Mouse (Mus musculus): ENCODE measurements around the gene Atr. TPM values are rescaled to one million over a fixed set of nuclear protein-coding genes. Genes with fewer than 3 reads are reported as not detected.
A peak's percentile ranks its signal among the peaks of the same experiment; 100 is the strongest.

Gene Atr
- 18.3 and 19.3 TPM in 2 replicates for polyA plus RNA-seq (2014; fragmentation: Nextera tagmentation; extraction: Ambion mirVana)

- under 1% methylated on average over 54 of the region's 69 CpGs for WGBS
- Histone ChIP-seq H3K9ac (ENCODE audit: low read length) (peak within 1 kb of the TSS; percentile 76), H3K36me3 (ENCODE audit: control insufficient read depth, insufficient read depth, low read length) (no peaks in the 10 kb centered on the region)
These were observed at the start of gene Atr for GRCm38 (mm10) chr9:95857414-95858026. Atr (plus strand) TSS chr9:95857597.

DNA sequence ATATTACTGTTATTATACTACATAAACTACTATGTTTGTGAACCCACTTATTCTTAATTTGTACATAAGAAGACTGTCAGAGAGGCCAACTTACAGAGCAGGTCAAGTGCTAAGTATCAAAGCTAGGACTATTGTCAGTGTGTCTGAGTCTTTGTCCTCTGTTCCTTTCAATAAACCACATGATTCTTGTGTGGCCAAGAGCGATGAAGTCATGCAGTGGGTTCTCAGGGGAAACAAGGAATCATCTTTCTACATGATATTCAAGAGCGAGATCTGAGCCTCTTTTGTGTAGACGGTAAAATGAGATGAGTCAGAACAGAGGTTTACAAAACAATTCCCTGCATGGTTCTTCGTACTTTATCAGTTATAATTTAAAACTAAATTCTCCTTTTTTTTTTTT lies 47.8 kb upstream of the Atr start:
- H3K36me3 ChIP-seq (ENCODE audit: control insufficient read depth, insufficient read depth, low read length): no peaks in the 10 kb centered on the region
- DNase-seq (ENCODE audit: low spot score, missing footprints): no peak
- H3K4me1 ChIP-seq (ENCODE audit: control insufficient read depth, insufficient read depth, low read length): peaks cover 6% of the 10 kb centered on the region
- no peaks in the 10 kb centered on the region for H3K9me3 ChIP-seq (ENCODE audit: control insufficient read depth, low read length)
- H3K9ac ChIP-seq (ENCODE audit: low read length): no peak overlapping the region
- no peak overlapping the region for H3K4me2 ChIP-seq
- H3K27ac ChIP-seq (ENCODE audit: low read depth, low read length): no peak overlapping the region
- no peaks in the 10 kb centered on the region for H3K27me3 ChIP-seq (ENCODE audit: control insufficient read depth, insufficient read depth, low read length)
- H3K4me3 ChIP-seq (ENCODE audit: low read depth, low read length): no peak overlapping the region
- ATAC-seq (ENCODE audit: low FRiP score): no peak
- 83% methylated on average over 4 of the region's 4 CpGs for WGBS

More at GRCm38 (mm10) chr9:95857414-95858026, at the start of gene Atr:
- H3K9me3 ChIP-seq (ENCODE audit: control insufficient read depth, low read length): no peaks in the 10 kb centered on the region
- DNase-seq (ENCODE audit: low spot score, missing footprints): peak; percentile 100
- H3K4me1 ChIP-seq (ENCODE audit: control insufficient read depth, insufficient read depth, low read length): no peaks in the 10 kb centered on the region
- peak within 1 kb of the TSS; percentile 36; the same call in 1 of the 2 replicates for H3K27ac ChIP-seq (ENCODE audit: low read depth, low read length)
- H3K27me3 ChIP-seq (ENCODE audit: control insufficient read depth, insufficient read depth, low read length): no peaks in the 10 kb centered on the region
- H3K4me2 ChIP-seq: peak within 1 kb of the TSS; percentile 91
- H3K4me3 ChIP-seq (ENCODE audit: low read depth, low read length): peak within 1 kb of the TSS; percentile 89
- peak; percentile 90 for ATAC-seq (ENCODE audit: low FRiP score)

- Histone ChIP-seq H3K9ac (ENCODE audit: low read length) (no peak overlapping the region), H3K4me1 (ENCODE audit: control insufficient read depth, insufficient read depth, low read length) (peaks cover 8% of the 10 kb centered on the region), H3K27ac (ENCODE audit: low read depth, low read length) (no peak overlapping the region), H3K4me3 (ENCODE audit: low read depth, low read length) (no peak overlapping the region), H3K36me3 (ENCODE audit: control insufficient read depth, insufficient read depth, low read length) (no peaks in the 10 kb centered on the region), H3K27me3 (ENCODE audit: control insufficient read depth, insufficient read depth, low read length) (no peaks in the 10 kb centered on the region), H3K4me2 (no peak overlapping the region), H3K9me3 (ENCODE audit: control insufficient read depth, low read length) (no peaks in the 10 kb centered on the region)
- no peak for ATAC-seq (ENCODE audit: low FRiP score)
- DNase-seq (ENCODE audit: low spot score, missing footprints): no peak
- WGBS: 96% methylated on average over 4 of the region's 4 CpGs
These were observed 45.6 kb upstream of the Atr start for GRCm38 (mm10) chr9:95811817-95812216.

DNA sequence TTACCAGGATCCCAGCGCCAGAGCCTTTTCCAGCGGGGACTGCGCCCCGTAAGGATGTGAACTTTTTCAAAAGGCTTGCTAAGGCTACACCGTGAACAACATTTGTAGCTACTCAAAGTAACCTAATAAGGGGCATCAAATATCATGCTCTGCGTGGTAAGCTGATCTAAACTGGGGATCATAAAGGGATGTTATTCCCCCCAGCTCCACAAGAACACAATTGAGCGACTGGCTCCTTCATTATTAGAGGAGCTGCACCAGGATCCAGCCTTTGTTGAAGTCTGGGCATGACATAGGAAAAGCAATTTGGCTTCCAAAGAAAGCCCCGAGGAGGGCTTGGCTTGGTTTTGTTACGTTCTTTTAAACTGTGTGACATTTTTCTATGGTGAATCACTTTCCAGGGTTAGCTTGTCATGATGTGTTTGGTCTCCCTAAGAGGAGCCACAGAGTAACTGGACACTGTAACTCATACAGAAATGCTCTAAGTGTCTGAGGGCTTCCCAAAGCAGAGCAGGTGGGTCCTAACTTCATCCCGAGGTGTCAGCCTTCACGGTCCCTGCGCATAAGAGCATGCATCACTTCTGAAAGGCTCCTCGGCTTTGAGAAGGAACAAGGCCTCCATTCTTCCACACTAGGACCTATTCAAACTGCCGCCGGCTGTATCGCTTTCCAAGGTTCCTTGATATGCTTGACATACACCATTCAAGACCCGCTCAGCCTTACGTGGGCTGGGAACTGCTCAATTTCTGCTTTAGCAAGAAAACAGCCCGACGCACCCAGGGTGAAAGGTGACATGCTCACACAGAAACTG lies 43.5 kb upstream of the Atr start:
- H3K27ac ChIP-seq (ENCODE audit: low read depth, low read length): peak overlapping the region; percentile 76
- no peaks in the 10 kb centered on the region for H3K27me3 ChIP-seq (ENCODE audit: control insufficient read depth, insufficient read depth, low read length)
- ATAC-seq (ENCODE audit: low FRiP score): peak; percentile 82
- H3K9me3 ChIP-seq (ENCODE audit: control insufficient read depth, low read length): no peaks in the 10 kb centered on the region
- 37% methylated on average over 20 of the region's 20 CpGs for WGBS
- DNase-seq (ENCODE audit: low spot score, missing footprints): peak; percentile 92
- no peaks in the 10 kb centered on the region for H3K36me3 ChIP-seq (ENCODE audit: control insufficient read depth, insufficient read depth, low read length)
- no peak overlapping the region for H3K9ac ChIP-seq (ENCODE audit: low read length)
- peaks cover 8% of the 10 kb centered on the region for H3K4me1 ChIP-seq (ENCODE audit: control insufficient read depth, insufficient read depth, low read length)
- H3K4me2 ChIP-seq: 0 out of 2 replicates have a peak overlapping the region, but pooled peaks have one; percentile 11
- H3K4me3 ChIP-seq (ENCODE audit: low read depth, low read length): no peak overlapping the region

GRCm38 (mm10) chr9:95815015-95815673 lies 42.3 kb upstream of the Atr start:
- Histone ChIP-seq H3K9me3 (ENCODE audit: control insufficient read depth, low read length) (no peaks in the 10 kb centered on the region), H3K27ac (ENCODE audit: low read depth, low read length) (no peak overlapping the region), H3K4me1 (ENCODE audit: control insufficient read depth, insufficient read depth, low read length) (peaks cover 8% of the 10 kb centered on the region), H3K4me3 (ENCODE audit: low read depth, low read length) (no peak overlapping the region), H3K27me3 (ENCODE audit: control insufficient read depth, insufficient read depth, low read length) (no peaks in the 10 kb centered on the region), H3K9ac (ENCODE audit: low read length) (no peak overlapping the region), H3K36me3 (ENCODE audit: control insufficient read depth, insufficient read depth, low read length) (no peaks in the 10 kb centered on the region), H3K4me2 (no peak overlapping the region)
- ATAC-seq (ENCODE audit: low FRiP score): no peak
- no peak for DNase-seq (ENCODE audit: low spot score, missing footprints)
- 86% methylated on average over 11 of the region's 11 CpGs for WGBS

DNA sequence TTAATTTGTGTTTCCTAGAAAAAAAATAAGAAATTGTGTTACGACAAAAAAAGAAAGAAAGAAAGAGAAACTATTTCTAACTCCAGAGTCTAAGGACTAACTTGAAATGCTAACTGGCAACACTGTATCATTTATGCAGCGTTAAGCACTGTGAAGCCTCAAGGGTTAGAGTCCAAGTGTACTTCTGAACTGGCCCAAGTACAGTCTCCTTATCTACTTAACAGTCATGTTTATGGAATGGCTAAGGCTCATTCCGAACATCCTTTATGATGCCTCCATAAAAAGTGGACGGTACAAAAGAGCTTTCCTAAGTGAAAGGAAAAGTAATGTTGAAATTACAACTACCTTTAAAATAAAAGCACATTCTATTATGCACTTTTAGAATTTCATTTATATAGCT lies 41.7 kb upstream of the Atr start:
- no peak overlapping the region for H3K4me3 ChIP-seq (ENCODE audit: low read depth, low read length)
- H3K4me1 ChIP-seq (ENCODE audit: control insufficient read depth, insufficient read depth, low read length): peaks cover 8% of the 10 kb centered on the region
- H3K36me3 ChIP-seq (ENCODE audit: control insufficient read depth, insufficient read depth, low read length): no peaks in the 10 kb centered on the region
- 96% methylated on average over 4 of the region's 4 CpGs for WGBS
- H3K9me3 ChIP-seq (ENCODE audit: control insufficient read depth, low read length): no peaks in the 10 kb centered on the region
- no peak overlapping the region for H3K9ac ChIP-seq (ENCODE audit: low read length)
- no peak overlapping the region for H3K27ac ChIP-seq (ENCODE audit: low read depth, low read length)
- no peak overlapping the region for H3K4me2 ChIP-seq
- DNase-seq (ENCODE audit: low spot score, missing footprints): no peak
- no peak for ATAC-seq (ENCODE audit: low FRiP score)
- H3K27me3 ChIP-seq (ENCODE audit: control insufficient read depth, insufficient read depth, low read length): no peaks in the 10 kb centered on the region

GRCm38 (mm10) chr9:95822531-95822930 lies 34.9 kb upstream of the Atr start:
- ATAC-seq (ENCODE audit: low FRiP score) (no peak), DNase-seq (ENCODE audit: low spot score, missing footprints) (no peak)
- WGBS: 88% methylated on average over 7 of the region's 7 CpGs
- Histone ChIP-seq H3K4me3 (ENCODE audit: low read depth, low read length) (no peak overlapping the region), H3K4me1 (ENCODE audit: control insufficient read depth, insufficient read depth, low read length) (no peaks in the 10 kb centered on the region), H3K9ac (ENCODE audit: low read length) (no peak overlapping the region), H3K4me2 (no peak overlapping the region), H3K36me3 (ENCODE audit: control insufficient read depth, insufficient read depth, low read length) (no peaks in the 10 kb centered on the region), H3K9me3 (ENCODE audit: control insufficient read depth, low read length) (no peaks in the 10 kb centered on the region), H3K27me3 (ENCODE audit: control insufficient read depth, insufficient read depth, low read length) (no peaks in the 10 kb centered on the region), H3K27ac (ENCODE audit: low read depth, low read length) (no peak overlapping the region)

DNA sequence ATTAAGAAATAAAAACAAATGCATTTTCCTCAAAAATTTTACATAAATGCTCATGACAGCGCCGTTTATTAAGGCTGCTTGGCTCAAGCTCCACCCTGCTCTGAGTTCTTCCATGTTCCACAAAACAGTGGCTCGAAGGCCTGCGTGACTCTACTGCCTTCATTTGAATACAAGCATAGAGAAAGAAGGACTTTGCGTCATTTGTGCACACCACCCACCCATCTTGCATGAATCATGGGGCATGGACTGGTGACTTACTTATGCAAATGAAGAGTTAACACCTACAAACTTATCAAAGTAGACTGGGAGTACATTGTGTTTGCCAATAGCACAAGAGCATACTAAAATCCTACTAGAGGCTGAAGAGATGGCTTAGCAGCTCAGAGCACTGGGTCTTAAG lies 29.8 kb upstream of the Atr start:
- ATAC-seq (ENCODE audit: low FRiP score) (no peak), DNase-seq (ENCODE audit: low spot score, missing footprints) (no peak)
- Histone ChIP-seq H3K27ac (ENCODE audit: low read depth, low read length) (no peak overlapping the region), H3K9ac (ENCODE audit: low read length) (no peak overlapping the region), H3K27me3 (ENCODE audit: control insufficient read depth, insufficient read depth, low read length) (no peaks in the 10 kb centered on the region), H3K4me2 (no peak overlapping the region), H3K36me3 (ENCODE audit: control insufficient read depth, insufficient read depth, low read length) (no peaks in the 10 kb centered on the region), H3K4me1 (ENCODE audit: control insufficient read depth, insufficient read depth, low read length) (no peaks in the 10 kb centered on the region), H3K9me3 (ENCODE audit: control insufficient read depth, low read length) (no peaks in the 10 kb centered on the region), H3K4me3 (ENCODE audit: low read depth, low read length) (no peak overlapping the region)
- 93% methylated on average over 5 of the region's 5 CpGs for WGBS

DNA sequence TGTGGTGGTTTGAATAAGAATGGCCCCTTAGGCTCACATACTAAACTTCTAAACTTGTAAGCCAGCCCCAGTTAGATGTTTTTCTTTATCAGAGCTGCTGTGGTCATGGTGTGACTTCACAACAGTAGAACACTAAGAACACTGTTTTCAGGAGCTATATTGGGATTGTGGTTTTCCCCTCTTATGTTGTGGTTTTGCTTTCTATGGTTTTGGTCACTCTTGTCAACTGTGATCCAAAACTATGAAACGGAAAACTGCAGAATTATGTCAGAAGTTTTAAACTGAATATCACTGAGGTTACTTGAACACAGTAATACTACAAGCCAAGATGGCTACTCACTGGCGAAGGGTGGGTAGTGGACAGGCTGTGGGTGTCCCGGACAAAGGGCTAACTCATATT lies 24.6 kb upstream of the Atr start:
- Histone ChIP-seq H3K36me3 (ENCODE audit: control insufficient read depth, insufficient read depth, low read length) (no peaks in the 10 kb centered on the region), H3K9ac (ENCODE audit: low read length) (no peak overlapping the region), H3K4me1 (ENCODE audit: control insufficient read depth, insufficient read depth, low read length) (no peaks in the 10 kb centered on the region), H3K27me3 (ENCODE audit: control insufficient read depth, insufficient read depth, low read length) (no peaks in the 10 kb centered on the region), H3K27ac (ENCODE audit: low read depth, low read length) (no peak overlapping the region), H3K9me3 (ENCODE audit: control insufficient read depth, low read length) (no peaks in the 10 kb centered on the region), H3K4me2 (no peak overlapping the region), H3K4me3 (ENCODE audit: low read depth, low read length) (no peak overlapping the region)
- WGBS: 92% methylated on average over 3 of the region's 3 CpGs
- no peak for ATAC-seq (ENCODE audit: low FRiP score)
- DNase-seq (ENCODE audit: low spot score, missing footprints): no peak
